Mouse (Mus musculus) bone marrow, adult 2 months (tissue): Measurements from ENCODE around the gene Tvp23a. TPM values are rescaled to one million over a fixed set of nuclear protein-coding genes. Genes with fewer than 3 reads are reported as not detected.
A peak's percentile ranks its signal among the peaks of the same experiment; 100 is the strongest.

Experiments
- H3K27ac ChIP-seq: fragments of 200-500 bp; 2 replicates; pipeline ENCODE4 v1.5.1; 2012; ENCODE audit warnings: low read depth, mild to moderate bottlenecking, control low read depth, inconsistent platforms, low read length; ENCODE audit not compliant: control insufficient read depth, poor library complexity, insufficient read depth
- H3K4me1 ChIP-seq: fragments of 200-500 bp; 2 replicates; pipeline ENCODE4 v1.6.1; 2011; ENCODE audit warnings: low read length; ENCODE audit not compliant: control insufficient read depth, insufficient read depth
- H3K4me3 ChIP-seq: fragments of 200-500 bp; replicated peaks from 2 replicates; pipeline ENCODE3; 2011; ENCODE audit warnings: mild to moderate bottlenecking, low read depth, low read length, control low read depth; ENCODE audit not compliant: control insufficient read depth
- CTCF ChIP-seq: fragments of 200-500 bp; IDR thresholded peaks from 2 replicates; pipeline ENCODE4 v1.5.1; 2011; ENCODE audit warnings: low read length, control low read depth; ENCODE audit not compliant: control insufficient read depth, insufficient read depth
- POLR2A ChIP-seq: fragments of 200-500 bp; IDR thresholded peaks from 2 replicates; pipeline ENCODE4 v1.6.1; 2011; ENCODE audit warnings: low read depth, mild to moderate bottlenecking, control low read depth, low read length, borderline replicate concordance; ENCODE audit not compliant: control insufficient read depth
- WGBS: fragments of 180-500 bp; shearing (Covaris S2); methylation state at CpG from one replicate; pipeline ENCODE4 v1.1.7; 2018; 5-methylcytosine and 5-hydroxymethylcytosine counted together
- polyA plus RNA-seq: library from polyadenylated mRNA; stranded (reverse); fragments of >200 nt; gene quantifications from 2 replicates; pipeline ENCODE4 v1.2.4, GENCODE M21; 2011; ENCODE audit warnings: low replicate concordance; ENCODE audit not compliant: missing spikeins, insufficient read depth, insufficient read length

Tvp23a gene
- polyA plus RNA-seq, 1 experiment, result 0.85 TPM

GRCm38 (mm10) chr16:10487895-10488493 is 40.8 kb upstream of the Tvp23a start:
- 51% methylated on average over 8 of the region's 8 CpGs for WGBS
- Histone ChIP-seq H3K27ac (peak overlapping the region; percentile 61), H3K4me1 (no peaks in the 10 kb centered on the region; the same call in none of the 2 replicates), H3K4me3 (peak overlapping the region; percentile 70)
- no peak for TF ChIP-seq POLR2A
- no peak for TF ChIP-seq CTCF

GRCm38 (mm10) chr16:10486993-10487392 is 39.8 kb upstream of the Tvp23a start:
- H3K27ac ChIP-seq, result no peak overlapping the region
- WGBS, result 47% methylated on average over 3 of the region's 3 CpGs
- H3K4me1 ChIP-seq, result no peaks in the 10 kb centered on the region; the same call in none of the 2 replicates
- H3K4me3 ChIP-seq, result no peak overlapping the region
- TF ChIP-seq POLR2A, result no peak
- TF ChIP-seq CTCF, result no peak

DNA sequence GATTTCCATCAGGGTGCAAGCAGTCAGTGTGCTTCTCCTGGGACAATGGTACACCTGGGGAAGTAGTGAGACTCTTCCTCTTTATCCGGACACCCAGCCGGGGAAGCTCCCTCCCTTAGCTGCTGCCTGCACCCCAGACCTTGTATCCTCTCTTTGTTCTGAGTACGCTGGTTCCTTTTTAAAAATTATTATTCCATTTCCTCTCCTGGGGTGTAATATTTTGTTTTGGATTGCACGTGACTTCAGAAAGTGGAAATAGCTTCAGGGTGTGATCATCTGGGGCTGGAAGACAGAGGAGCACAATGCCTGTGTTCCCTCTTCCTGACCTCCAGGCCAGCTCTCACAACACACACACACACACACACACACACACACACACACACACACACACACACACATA is 35.2 kb upstream of the Tvp23a start:
- Histone ChIP-seq H3K4me3 (no peak overlapping the region), H3K27ac (no peak overlapping the region), H3K4me1 (no peaks in the 10 kb centered on the region; the same call in 1 of the 2 replicates)
- 29% methylated on average over 4 of the region's 4 CpGs for WGBS
- TF ChIP-seq CTCF, result no peak
- no peak for TF ChIP-seq POLR2A

- no peak within 1 kb of the TSS for H3K27ac ChIP-seq
- WGBS, result 70% methylated on average over 5 of the region's 5 CpGs
- no peaks in the 10 kb centered on the region; the same call in 1 of the 2 replicates for H3K4me1 ChIP-seq
- no peak within 1 kb of the TSS for H3K4me3 ChIP-seq
- TF ChIP-seq POLR2A, result no peak
- TF ChIP-seq CTCF, result no peak
Measured at GRCm38 (mm10) chr16:10479857-10480256, 32.7 kb upstream of the Tvp23a start, which contains the start of gene Ciita. TSS of gene Ciita (plus strand) at chr16:10480059.

- H3K27ac ChIP-seq, result no peak overlapping the region
- TF ChIP-seq CTCF, result no peak
- TF ChIP-seq POLR2A, result no peak
- WGBS, result 54% methylated on average over 2 of the region's 2 CpGs
Measured at GRCm38 (mm10) chr16:10475919-10476318, 28.8 kb upstream of the Tvp23a start.

GRCm38 (mm10) chr16:10474956-10475355 is 27.8 kb upstream of the Tvp23a start:
- H3K27ac ChIP-seq, result no peak overlapping the region
- no peaks in the 10 kb centered on the region; the same call in 1 of the 2 replicates for H3K4me1 ChIP-seq
- no peak overlapping the region for H3K4me3 ChIP-seq
- 70% methylated on average over 3 of the region's 3 CpGs for WGBS
- TF ChIP-seq CTCF (no peak), POLR2A (no peak)

More at GRCm38 (mm10) chr16:10475919-10476318, 28.8 kb upstream of the Tvp23a start:
- Histone ChIP-seq H3K4me1 (no peaks in the 10 kb centered on the region; the same call in 1 of the 2 replicates), H3K4me3 (no peak overlapping the region)

DNA sequence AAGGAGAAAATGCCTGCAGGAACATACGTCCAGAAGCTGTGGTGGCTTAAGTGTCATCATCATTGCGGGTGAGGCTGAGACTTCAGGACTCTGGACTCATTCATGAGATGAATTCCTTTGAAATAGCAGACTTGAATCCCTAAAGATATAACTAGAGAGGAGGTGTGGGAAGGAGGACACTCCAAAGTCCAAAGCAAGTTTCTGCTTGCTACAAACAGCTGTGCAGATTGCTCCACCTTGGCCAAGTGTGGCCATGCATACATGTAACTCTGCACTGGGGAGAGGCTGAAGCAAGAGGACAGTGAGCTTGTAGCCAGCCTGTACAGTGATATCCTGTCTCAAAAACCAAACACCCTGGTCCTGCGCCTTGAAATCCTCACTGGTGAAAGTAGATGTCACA is 24.8 kb upstream of the Tvp23a start:
- Histone ChIP-seq H3K4me1 (no peaks in the 10 kb centered on the region), H3K4me3 (no peak overlapping the region), H3K27ac (no peak overlapping the region)
- TF ChIP-seq CTCF, result no peak
- 86% methylated on average over 3 of the region's 3 CpGs for WGBS

DNA sequence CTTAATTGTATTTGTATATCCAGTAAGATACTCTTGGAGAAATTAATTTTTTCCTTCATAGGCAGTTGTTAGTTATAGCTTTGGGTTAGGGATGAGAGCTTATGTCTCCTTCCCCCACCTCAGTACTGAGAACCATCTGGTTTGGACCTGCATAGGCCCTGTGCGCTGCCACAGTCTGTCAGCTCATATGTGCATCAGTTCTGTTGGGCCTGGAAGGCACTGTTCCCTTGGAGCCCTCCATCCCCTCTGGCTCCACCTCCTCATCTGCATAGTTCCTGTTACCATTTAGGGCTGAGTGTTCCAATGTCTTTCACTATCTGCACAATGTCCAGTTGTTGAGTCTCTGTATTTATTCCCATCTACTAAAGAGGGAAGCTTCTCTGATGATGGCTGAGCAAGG is 21.0 kb upstream of the Tvp23a start:
- H3K27ac ChIP-seq, result no peak overlapping the region
- H3K4me3 ChIP-seq, result no peak overlapping the region
- WGBS, result 94% methylated on average over 1 of the region's 1 CpGs
- no peaks in the 10 kb centered on the region for H3K4me1 ChIP-seq
- TF ChIP-seq POLR2A (no peak), CTCF (no peak)

DNA sequence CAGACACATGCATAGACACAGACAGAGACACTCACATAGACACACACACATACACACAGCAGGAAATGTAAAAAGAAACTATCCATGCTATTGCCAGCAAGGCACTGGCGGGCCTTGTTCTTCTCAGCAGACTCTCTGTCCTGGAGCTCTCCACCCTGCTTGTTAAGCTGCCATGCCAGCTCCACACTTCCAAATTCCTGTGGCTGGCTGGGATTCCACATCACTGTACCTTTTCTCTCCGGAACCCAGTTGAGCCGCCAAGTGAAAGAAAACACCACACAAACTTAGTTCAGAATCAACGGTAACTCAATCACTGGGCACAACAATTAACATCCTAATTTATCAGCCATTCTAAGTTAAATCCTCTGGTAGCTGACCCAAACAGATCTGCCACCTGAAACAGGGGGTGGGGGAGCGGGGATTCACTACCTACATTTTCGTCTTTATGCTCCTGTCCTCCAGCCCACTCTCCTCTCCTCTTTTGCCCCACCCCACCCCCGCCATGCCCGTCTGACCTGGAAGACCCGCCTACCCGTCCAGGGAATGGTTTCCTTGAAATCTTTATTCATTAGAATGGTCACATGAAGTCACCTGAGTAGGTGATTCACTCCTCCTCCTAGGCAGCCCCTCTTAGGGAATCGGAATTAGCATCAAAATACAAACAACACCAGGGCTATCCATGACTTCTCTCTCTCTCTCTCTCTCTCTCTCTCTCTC is 20.4 kb upstream of the Tvp23a start:
- no peak overlapping the region for H3K4me3 ChIP-seq
- no peaks in the 10 kb centered on the region for H3K4me1 ChIP-seq
- no peak overlapping the region for H3K27ac ChIP-seq
- TF ChIP-seq POLR2A, result no peak
- TF ChIP-seq CTCF, result no peak
- 73% methylated on average over 11 of the region's 11 CpGs for WGBS
